Mouse (Mus musculus) spleen, postnatal 14 days (tissue): ENCODE results near the gene Tent5a.
A peak's percentile ranks its signal among the peaks of the same experiment; 100 is the strongest.

Experiments
- DNase-seq, 2 experiments: peaks; one replicate each; pipeline ENCODE4 v3.0.0; 2021 to 2022; ENCODE audit warnings: low spot score in 2 of 2

The Tent5a gene

GRCm38 (mm10) chr9:85327242-85328211, at the start of gene Tent5a:
TSS of gene Tent5a (minus strand) at chr9:85327348.
- peak; percentile 54 to 67 for DNase-seq

DNA sequence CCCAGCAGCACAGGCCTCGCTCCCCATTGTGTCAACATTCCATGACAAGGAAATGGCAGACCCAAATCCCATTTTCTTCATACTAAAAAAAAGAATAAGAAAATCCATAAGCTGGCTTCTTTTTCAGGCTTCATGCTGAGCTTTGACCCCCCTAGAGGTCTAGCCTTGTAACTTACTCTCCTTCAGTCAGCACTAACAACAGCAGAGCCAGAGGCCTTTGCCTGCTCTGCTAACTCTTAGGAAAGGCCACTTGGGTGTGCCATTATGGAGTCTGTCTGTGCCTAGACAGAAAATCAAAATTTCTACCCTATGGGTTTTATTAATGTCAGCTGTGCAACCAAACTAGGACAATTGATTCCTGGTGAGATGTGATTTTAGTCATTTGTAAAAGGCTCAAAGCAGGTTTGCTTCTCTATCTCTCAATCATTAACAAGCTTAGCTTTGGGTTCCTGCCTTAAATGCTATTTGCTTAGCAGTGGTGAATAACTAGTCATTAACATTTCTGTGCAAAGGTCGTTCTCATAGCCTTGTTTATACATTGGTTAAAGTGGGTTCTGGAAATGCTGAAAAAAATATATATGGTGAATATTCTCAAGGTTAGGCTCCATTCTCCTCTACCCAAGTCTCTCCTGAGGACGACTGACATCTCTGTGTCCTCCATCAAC, 49.6 kb upstream of the Tent5a start:
- no peak for DNase-seq

DNA sequence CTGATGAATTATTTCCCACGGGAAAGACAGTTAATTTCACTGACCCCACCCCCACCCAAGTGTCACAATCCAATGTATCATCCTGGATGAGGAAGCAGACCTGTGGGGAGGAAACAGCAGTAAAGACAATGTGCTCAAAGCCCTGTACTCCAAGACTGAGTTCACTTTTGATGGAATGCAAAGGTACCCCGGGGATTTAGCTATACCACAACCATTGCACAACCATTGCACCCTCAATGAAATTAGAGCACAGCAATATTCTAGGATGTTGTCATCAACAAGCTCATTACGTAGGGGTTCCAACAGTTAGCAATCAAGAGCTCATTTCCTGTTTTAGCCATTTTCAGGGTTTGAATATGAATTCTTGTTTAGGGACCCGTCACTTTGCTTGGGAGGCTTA, 48.0 kb upstream of the Tent5a start:
- DNase-seq: no peak

DNA sequence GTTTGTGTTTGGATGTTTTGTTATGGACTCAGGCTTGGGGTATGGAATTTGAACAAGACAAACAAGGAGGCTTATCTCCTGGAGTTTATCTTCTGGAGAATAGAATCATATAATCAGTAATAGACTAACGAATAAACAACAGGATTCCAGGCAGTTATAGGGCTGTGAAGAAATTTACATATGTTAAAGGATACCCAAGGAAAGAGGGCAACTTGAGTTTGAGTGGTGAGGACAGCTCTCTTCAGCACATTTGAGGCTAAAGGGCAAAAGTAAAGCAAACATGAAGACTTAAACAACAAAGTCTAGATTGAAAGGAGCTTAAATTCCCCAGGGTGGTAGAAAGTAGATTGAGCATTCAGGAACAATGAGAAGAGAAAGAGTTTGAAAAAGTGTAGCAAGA, 44.9 kb upstream of the Tent5a start:
- DNase-seq: no peak

DNA sequence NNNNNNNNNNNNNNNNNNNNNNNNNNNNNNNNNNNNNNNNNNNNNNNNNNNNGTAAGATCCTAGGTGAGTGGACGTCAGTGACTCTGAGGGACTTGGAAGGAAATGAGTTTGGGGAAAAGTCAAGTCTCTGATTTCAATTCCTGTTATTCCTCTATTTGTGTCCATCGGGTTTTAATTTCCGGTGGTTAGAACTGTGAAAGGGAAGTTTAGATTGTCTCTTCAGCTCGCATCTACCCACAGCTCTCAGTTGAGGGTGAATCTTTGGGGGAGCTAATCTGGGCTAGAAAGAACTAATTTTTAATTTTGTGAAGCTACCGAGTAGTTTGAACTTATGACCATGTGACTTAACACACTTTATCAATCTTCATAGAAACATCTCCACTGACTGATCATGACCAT, 42.4 kb upstream of the Tent5a start:
- no peak for DNase-seq

- DNase-seq: no peak
Measured at GRCm38 (mm10) chr9:85357154-85357860, 30.2 kb upstream of the Tent5a start.

DNA sequence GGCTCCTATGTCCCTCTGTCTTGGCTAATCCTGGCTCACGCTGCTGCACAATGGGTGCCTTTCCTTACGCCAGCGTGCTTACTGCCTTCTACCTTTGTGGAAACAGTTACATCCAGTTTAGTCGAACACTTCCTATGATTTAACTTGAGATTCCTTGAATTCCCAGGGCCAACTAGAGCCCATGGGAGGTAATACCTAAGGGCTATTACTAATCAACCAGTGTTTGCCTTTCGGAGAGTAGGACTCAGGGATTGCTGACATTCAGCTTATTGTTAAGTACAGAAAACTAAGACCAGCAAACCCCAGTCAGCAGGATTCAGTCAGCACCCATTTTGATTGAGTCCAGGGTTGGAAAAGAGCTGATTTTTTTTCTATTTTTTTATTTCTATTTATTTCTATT, 28.4 kb upstream of the Tent5a start:
- no peak for DNase-seq

DNA sequence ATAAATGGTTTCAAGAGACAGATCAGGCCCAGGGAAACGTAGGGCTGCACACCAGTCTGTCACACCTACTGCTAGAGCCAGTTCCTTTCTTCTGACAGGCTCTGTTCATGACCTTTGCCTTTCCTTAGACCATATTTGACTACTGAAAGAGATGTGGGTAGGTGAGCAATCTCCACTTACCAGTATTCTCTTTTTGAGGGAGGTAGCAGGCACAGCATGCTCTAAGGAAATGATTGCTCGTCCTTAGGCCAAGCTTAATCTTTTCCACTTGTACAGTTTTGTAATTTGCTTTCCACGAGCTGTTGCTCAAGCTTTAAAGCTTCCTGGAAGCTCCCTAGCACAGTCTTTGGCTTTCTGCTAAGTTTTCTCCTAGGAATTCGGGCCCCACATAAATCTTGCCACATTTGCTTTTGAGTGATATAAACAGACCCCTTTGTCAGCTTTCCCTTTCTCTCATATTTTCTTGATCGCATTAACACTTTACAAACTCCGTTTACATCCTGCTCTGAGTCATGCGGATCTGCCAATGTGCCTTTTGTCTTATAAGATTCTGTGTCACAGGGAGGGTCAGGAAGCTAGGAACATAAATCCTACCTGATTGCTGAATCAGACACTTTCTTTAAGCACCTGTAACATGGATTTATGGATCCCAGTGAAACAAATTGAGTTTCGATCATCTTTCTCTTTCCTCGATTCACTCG, 20.8 kb upstream of the Tent5a start:
- no peak for DNase-seq

GRCm38 (mm10) chr9:85342892-85343785, 16.0 kb upstream of the Tent5a start:
- no peak for DNase-seq

GRCm38 (mm10) chr9:85340303-85340702, 13.2 kb upstream of the Tent5a start:
- no peak for DNase-seq

- DNase-seq: no peak
Measured at GRCm38 (mm10) chr9:85336046-85336445, 8.9 kb upstream of the Tent5a start.

DNA sequence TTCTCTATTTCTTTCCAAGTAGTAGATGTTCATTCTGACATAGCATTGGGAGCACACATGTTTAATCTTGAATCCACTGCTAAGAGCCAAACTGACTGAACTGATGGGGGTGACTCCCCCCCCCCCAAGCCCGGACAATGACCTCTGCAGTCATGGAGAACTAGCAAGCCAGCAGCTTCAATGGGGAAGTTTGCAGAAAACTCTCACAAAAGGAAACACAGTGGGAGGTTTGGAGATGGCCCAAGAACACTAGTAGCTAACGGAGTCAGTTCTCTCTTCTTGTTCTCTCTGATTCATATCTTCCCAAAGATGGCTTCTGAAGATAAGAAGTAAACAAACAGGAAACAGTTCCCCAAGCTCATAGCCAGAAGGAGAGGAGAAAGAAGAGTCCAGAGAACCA, 4.4 kb upstream of the Tent5a start:
- no peak for DNase-seq

- DNase-seq: peak; percentile 70 to 75
Measured at GRCm38 (mm10) chr9:85328259-85328658, 1.1 kb upstream of the Tent5a start.

- DNase-seq: peak; percentile 9 to 30
Measured at GRCm38 (mm10) chr9:85326292-85327241, 581 bp downstream of the Tent5a start.

DNA sequence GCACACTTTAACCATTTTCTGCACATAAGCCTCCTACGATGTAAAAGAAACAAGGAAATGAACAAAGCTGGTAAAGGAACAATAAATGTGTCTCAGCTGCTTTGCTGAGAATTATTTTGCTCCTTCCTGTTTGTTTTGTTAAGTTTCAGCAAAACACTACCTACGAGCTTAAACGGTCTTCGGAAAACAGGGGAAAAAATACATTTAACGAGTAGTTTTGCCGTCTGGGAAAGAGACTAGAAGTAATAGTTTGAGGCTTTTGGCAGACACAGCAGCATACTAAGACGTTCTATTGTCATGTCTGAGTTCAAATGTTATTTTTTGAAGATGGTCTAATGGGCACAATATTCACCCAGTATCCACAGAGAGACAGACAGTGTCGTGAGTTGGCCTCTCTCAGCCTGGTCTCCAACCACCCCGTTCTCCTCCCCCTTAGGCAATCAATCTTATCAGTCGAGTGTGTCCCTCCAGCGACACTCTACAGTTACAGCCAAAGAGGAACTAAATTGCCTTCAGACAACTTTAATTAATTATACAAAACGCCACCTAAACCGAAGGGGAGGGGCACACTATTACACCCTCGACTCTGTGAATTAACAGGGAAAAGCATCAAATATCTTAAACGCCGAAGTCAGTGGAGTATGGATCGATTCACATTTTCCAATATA, 1.8 kb downstream of the Tent5a start:
- no peak for DNase-seq

GRCm38 (mm10) chr9:85324158-85324875, 2.8 kb downstream of the Tent5a start:
- DNase-seq: no peak

DNA sequence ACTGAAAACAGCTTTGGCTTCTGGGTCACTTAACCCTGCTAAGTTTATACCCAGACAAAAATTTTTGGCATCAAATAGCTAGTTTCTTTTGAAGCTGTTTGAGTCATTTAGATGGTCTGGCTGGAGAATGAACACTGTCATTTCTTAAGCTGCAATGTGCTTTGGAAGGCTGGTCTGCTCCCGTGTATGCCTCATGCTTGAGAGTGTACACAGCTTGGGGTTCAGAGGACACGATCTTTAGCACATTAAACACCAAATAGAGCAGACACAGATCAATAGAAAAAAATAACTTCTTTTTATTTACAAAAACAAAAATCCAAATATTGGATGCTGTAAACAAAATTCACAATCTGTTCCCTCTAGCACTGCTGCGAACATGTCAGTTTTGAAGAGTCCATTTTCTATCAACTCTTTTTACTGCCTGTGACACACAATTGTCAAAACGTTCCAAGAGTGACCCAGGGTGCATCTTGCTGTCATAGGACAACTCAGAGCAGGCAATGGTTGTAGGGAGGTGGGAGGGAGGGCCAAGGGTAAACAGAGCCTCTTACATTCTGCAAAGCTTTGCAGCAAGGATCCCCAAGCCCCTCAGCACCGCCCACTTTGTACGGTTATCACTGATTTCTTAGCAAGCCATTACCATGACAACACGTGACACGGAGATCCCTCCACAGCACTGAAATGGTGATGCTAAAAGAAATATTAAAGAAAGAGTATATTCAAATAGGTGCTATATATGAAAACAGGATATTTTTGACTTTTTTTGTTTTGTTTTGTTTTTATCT, 6.8 kb downstream of the Tent5a start:
- DNase-seq: no peak

GRCm38 (mm10) chr9:85316122-85316521, 11.0 kb downstream of the Tent5a start:
- no peak for DNase-seq
